Mouse (Mus musculus) left cerebral cortex, adult 2 months (tissue): Measurements from ENCODE around the gene Fli1. TPM values are rescaled to one million over a fixed set of nuclear protein-coding genes. Genes with fewer than 3 reads are reported as not detected.
A peak's percentile ranks its signal among the peaks of the same experiment; 100 is the strongest.

Experiments
- DNase-seq, 2 experiments: peaks; one replicate each; pipeline ENCODE4 v3.0.0; 2021 to 2022; ENCODE audit warnings: low spot score in 2 of 2, mixed read lengths in 1 of 2; ENCODE audit errors: extremely low spot score in 1 of 2
- H3K27ac ChIP-seq: fragments of 200-600 bp; 2 replicates; pipeline ENCODE4 v1.8.1; 2022
- H3K4me3 ChIP-seq: fragments of 200-600 bp; 2 replicates; pipeline ENCODE4 v1.8.1; 2022
- CTCF ChIP-seq: fragments of 200-600 bp; IDR thresholded peaks from 2 replicates; pipeline ENCODE4 v1.8.1; 2022; ENCODE audit warnings: antibody characterized with exemption, mild to moderate bottlenecking, moderate library complexity
- intact Hi-C: fragments of 180-260 bp; cut with DNase I; formaldehyde crosslinking; loops from one replicate; pipeline ENCODE4 v1.15.1; 2025
- total RNA-seq, 2 experiments: library from RNA; stranded (reverse); gene quantifications; 2 replicates each; pipeline ENCODE4 v1.2.3; 2021

The Fli1 gene
- total RNA-seq, 2 experiments from 2014 or later, result 3.5 to 5.9 TPM

- intact Hi-C loops, result no loop called here
- DNase-seq, result no peak
- TF ChIP-seq CTCF, result no peak
- Histone ChIP-seq H3K4me3 (no peak overlapping the region), H3K27ac (no peak overlapping the region)
These were observed 4.1 kb upstream of the Fli1 start for GRCm38 (mm10) chr9:32546731-32547130.

GRCm38 (mm10) chr9:32544731-32545661, 2.3 kb upstream of the Fli1 start:
- Histone ChIP-seq H3K4me3 (no peak overlapping the region), H3K27ac (peak overlapping the region; percentile 55; the same call in 1 of the 2 replicates)
- DNase-seq, result no peak
- no peak for TF ChIP-seq CTCF
- intact Hi-C loops, result no loop called here

GRCm38 (mm10) chr9:32543923-32544575, 1.4 kb upstream of the Fli1 start:
- no peak overlapping the region for H3K27ac ChIP-seq
- no peak for TF ChIP-seq CTCF
- DNase-seq, result no peak
- H3K4me3 ChIP-seq, result no peak overlapping the region
- intact Hi-C loops, result no loop called here

- Histone ChIP-seq H3K4me3 (peak overlapping the region; percentile 34), H3K27ac (0 out of 2 replicates have a peak overlapping the region, but pooled peaks have one; percentile 6)
- no peak for TF ChIP-seq CTCF
- intact Hi-C loops, result no loop called here
- DNase-seq, result no peak
These were observed 450 bp upstream of the Fli1 start for GRCm38 (mm10) chr9:32543040-32543581.

GRCm38 (mm10) chr9:32541223-32541901, 1.3 kb downstream of the Fli1 start:
- no peak for TF ChIP-seq CTCF
- peak overlapping the region; percentile 86 for H3K27ac ChIP-seq
- intact Hi-C loops, result no loop called here

GRCm38 (mm10) chr9:32540406-32541222, 2.0 kb downstream of the Fli1 start:
- DNase-seq, result no peak
- intact Hi-C loops, result no loop called here
- no peak for TF ChIP-seq CTCF
- Histone ChIP-seq H3K4me3 (peak overlapping the region; percentile 55), H3K27ac (peak overlapping the region; percentile 86)

More at GRCm38 (mm10) chr9:32541223-32541901, 1.3 kb downstream of the Fli1 start:
- peak overlapping the region; percentile 55 for H3K4me3 ChIP-seq
- no peak for DNase-seq

GRCm38 (mm10) chr9:32540061-32540405, 2.6 kb downstream of the Fli1 start:
- DNase-seq, result no peak
- Histone ChIP-seq H3K27ac (peak overlapping the region; percentile 86), H3K4me3 (peak overlapping the region; percentile 55)
- intact Hi-C loops, result no loop called here
- TF ChIP-seq CTCF, result no peak

GRCm38 (mm10) chr9:32539321-32539761, 3.3 kb downstream of the Fli1 start:
- intact Hi-C loops, result no loop called here
- Histone ChIP-seq H3K27ac (no peak overlapping the region), H3K4me3 (no peak overlapping the region)
- DNase-seq, result no peak
- no peak for TF ChIP-seq CTCF

GRCm38 (mm10) chr9:32538124-32538523, 4.5 kb downstream of the Fli1 start:
- Histone ChIP-seq H3K4me3 (no peak overlapping the region), H3K27ac (no peak overlapping the region)
- intact Hi-C loops, result no loop called here
- no peak for DNase-seq
- TF ChIP-seq CTCF, result no peak

GRCm38 (mm10) chr9:32537706-32538105, 5.0 kb downstream of the Fli1 start:
- TF ChIP-seq CTCF, result no peak
- Histone ChIP-seq H3K27ac (no peak overlapping the region), H3K4me3 (no peak overlapping the region)
- no peak for DNase-seq
- intact Hi-C loops, result no loop called here
